Mouse (Mus musculus) heart, adult 2 months (tissue): ENCODE data around the gene Fgfr2. TPM values are rescaled to one million over a fixed set of nuclear protein-coding genes. Genes with fewer than 3 reads are reported as not detected.

Experiments
- DNase-seq, 2 experiments: peaks; one replicate each; pipeline ENCODE4 v3.0.0; 2021
- H3K27ac ChIP-seq: fragments of 200-600 bp; 2 replicates; pipeline ENCODE4 v1.8.1; 2022
- H3K27me3 ChIP-seq: fragments of 200-500 bp; 2 replicates; pipeline ENCODE4 v1.6.1; 2012; ENCODE audit warnings: mild to moderate bottlenecking, low read length, inconsistent platforms, mixed read lengths; ENCODE audit not compliant: control insufficient read depth, insufficient read depth
- H3K36me3 ChIP-seq: fragments of 200-500 bp; 2 replicates; pipeline ENCODE4 v1.6.1; 2012; ENCODE audit warnings: low read length, inconsistent platforms; ENCODE audit not compliant: control insufficient read depth, insufficient read depth
- H3K4me1 ChIP-seq: fragments of 200-500 bp; 2 replicates; pipeline ENCODE4 v1.6.1; 2011; ENCODE audit warnings: low read length; ENCODE audit not compliant: control insufficient read depth, insufficient read depth
- H3K4me3 ChIP-seq: fragments of 200-600 bp; 2 replicates; pipeline ENCODE4 v1.8.1; 2022
- H3K79me2 ChIP-seq: fragments of 200-500 bp; replicated peaks from 2 replicates; pipeline ENCODE4 v1.6.1; 2012; ENCODE audit warnings: mild to moderate bottlenecking, inconsistent platforms, low read length, moderate library complexity, mixed read lengths; ENCODE audit not compliant: control insufficient read depth, insufficient read depth
- H3K9ac ChIP-seq: fragments of 200-500 bp; 2 replicates; pipeline ENCODE4 v1.6.1; 2012; ENCODE audit warnings: low read depth, mild to moderate bottlenecking, control low read depth, inconsistent platforms, low read length, mixed read lengths
- CTCF ChIP-seq: fragments of 200-600 bp; IDR thresholded peaks from 2 replicates; pipeline ENCODE4 v1.8.1; 2022; ENCODE audit warnings: antibody characterized with exemption, mild to moderate bottlenecking, moderate library complexity
- EP300 ChIP-seq: fragments of 200-500 bp; IDR thresholded peaks from 2 replicates; pipeline ENCODE4 v1.6.1; 2011; ENCODE audit warnings: low read depth, low read length, control low read depth; ENCODE audit not compliant: insufficient read depth
- POLR2A ChIP-seq: fragments of 200-500 bp; IDR thresholded peaks from 2 replicates; pipeline ENCODE4 v1.6.1; 2011; ENCODE audit warnings: mild to moderate bottlenecking, low read depth, low read length, control low read depth; ENCODE audit not compliant: insufficient read depth
- WGBS: fragments of 180-500 bp; shearing (Covaris S2); methylation state at CpG from one replicate; pipeline ENCODE4 v1.1.7; 2018; 5-methylcytosine and 5-hydroxymethylcytosine counted together
- intact Hi-C: fragments of 180-260 bp; cut with DNase I; formaldehyde crosslinking; loops from one replicate; pipeline ENCODE4 v1.15.1; 2025
- polyA plus RNA-seq: library from polyadenylated mRNA; depleted of rRNA; stranded (reverse); fragments of >200 nt; gene quantifications from 2 replicates; pipeline ENCODE4 v1.2.3, GENCODE M21; 2012
- total RNA-seq, 2 experiments: library from RNA; stranded (reverse); gene quantifications; 2 replicates each; pipeline ENCODE4 v1.2.3; 2021

Gene Fgfr2
- total and polyA plus RNA-seq, 3 experiments: 1.1 to 2.0 (median 1.3) TPM

DNA sequence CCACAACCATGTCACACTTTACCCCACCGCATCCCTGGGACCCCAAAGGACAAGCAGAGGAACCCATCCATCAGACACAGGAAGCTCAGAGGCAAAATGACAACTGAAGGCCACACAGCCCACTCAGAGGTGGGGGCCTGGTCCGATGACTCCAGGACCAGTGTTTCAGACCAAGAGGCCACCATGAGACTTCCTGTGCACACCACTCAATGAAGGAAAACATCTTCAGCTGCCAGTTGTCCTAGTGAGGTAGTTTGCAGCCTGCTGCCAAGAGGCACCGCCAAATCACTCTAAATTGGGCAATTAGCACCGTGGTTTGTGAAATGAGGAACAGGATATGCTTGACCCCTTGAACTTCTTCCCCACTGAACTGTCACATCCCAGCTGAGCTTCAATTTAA, 764.4 kb downstream of the Fgfr2 start:
- TF ChIP-seq CTCF (no peak), POLR2A (no peak), EP300 (no peak)
- Histone ChIP-seq H3K4me3 (no peak overlapping the region), H3K4me1 (peaks cover 8% of the 10 kb centered on the region), H3K27me3 (no peaks in the 10 kb centered on the region), H3K79me2 (no peaks in the 10 kb centered on the region), H3K9ac (no peak overlapping the region), H3K36me3 (no peaks in the 10 kb centered on the region), H3K27ac (no peak overlapping the region)
- DNase-seq: peak in 1 of 2 experiments; percentile 42
- intact Hi-C loops: no loop called here
- WGBS: 39% methylated on average over 4 of the region's 4 CpGs

DNA sequence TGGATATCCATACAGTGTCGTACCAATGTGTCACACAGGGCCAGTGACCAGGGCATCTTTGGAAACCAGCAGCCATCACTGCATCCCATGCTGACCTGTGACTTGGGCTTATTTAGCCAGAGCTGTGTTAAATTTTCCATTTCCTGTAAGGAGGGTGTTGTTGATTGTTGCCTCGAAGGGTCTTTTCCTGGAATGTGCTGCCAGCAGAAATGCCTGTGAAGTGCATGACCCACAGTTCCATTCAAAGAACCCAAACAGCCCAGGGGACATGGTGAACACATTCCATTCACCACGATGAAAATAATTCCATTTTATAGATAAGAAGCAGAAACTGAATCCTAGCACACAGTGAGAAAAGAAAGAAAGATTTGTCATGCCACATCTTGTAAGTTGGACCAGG, 764.9 kb downstream of the Fgfr2 start:
- WGBS: 31% methylated on average over 3 of the region's 3 CpGs
- no peak overlapping the region for H3K4me3 ChIP-seq
- H3K4me1 ChIP-seq: peaks cover 8% of the 10 kb centered on the region
- no peaks in the 10 kb centered on the region for H3K79me2 ChIP-seq
- no peaks in the 10 kb centered on the region for H3K36me3 ChIP-seq
- no peak overlapping the region for H3K27ac ChIP-seq
- no peak for DNase-seq
- H3K9ac ChIP-seq: no peak overlapping the region
- TF ChIP-seq CTCF (no peak), POLR2A (no peak), EP300 (peak; percentile 57; the same call in 1 of the 2 replicates)
- intact Hi-C loops: no loop called here
- H3K27me3 ChIP-seq: no peaks in the 10 kb centered on the region

DNA sequence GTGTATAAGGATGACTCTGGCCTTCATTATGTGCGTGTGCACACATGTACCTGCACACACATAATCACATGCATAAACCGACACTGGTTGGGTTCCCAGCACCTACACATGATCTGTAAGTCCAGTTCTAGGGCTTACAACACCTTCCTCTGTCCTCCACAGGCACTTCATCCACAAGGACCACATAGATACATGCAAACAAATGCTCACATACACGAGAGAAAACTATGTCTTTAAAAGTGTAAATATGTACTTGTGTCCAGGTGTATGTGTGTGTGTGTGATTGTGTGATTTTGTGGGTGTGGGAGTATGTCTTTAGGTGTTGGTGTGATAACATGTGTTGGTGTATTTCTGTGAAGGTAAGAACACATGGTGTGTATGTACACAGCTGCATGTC, 765.3 kb downstream of the Fgfr2 start:
- H3K36me3 ChIP-seq: no peaks in the 10 kb centered on the region
- no peak overlapping the region for H3K27ac ChIP-seq
- no peak overlapping the region for H3K9ac ChIP-seq
- intact Hi-C loops: no loop called here
- no peaks in the 10 kb centered on the region for H3K27me3 ChIP-seq
- no peak for DNase-seq
- no peaks in the 10 kb centered on the region for H3K79me2 ChIP-seq
- H3K4me3 ChIP-seq: no peak overlapping the region
- TF ChIP-seq EP300 (no peak), CTCF (no peak), POLR2A (no peak)
- peaks cover 8% of the 10 kb centered on the region for H3K4me1 ChIP-seq
- 87% methylated on average over 3 of the region's 3 CpGs for WGBS

DNA sequence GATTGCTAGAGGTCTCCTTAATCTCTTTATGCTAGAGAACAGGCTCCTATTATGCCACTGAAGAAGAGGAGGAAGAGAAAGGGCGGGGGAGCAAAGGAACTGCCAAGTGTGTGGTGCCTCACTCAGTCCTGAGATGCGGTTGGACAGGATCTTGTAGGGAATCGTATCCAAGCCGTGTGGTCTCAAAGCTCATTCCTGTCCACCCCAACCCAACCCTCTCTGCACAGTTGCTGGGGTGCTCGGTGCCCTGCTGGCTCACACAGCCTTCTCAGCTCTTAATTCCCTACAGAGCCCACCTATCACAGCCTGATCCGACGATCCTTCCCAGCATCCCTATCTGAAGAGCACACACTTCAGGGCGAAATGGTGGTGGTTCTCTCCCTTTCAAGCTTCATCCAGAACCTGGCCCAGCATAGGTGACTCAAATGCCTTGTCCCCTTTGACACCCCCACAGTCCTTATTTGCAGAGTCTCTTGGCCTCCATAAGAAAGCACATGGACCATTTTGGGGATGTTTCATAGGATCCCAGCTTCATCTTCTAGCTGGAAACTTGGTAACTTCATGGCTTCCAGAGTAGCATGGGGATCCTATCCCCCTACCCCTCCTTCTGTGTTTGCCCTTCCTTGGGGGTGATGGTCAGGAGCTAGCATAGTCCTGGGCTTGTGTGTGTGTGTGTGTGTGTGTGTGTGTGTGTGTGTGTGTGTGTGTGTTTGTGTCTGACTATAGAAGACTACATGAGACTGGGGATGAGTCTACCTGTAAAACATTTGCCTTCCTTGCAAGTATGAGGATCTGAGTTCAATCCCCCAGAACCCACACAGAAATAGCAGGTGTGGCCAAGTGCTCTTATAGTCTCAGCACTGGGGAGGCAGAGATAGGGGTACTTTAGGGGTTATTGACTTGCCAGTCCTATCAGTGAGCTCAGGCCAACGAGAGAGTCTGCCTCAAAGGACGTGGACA, 766.0 kb downstream of the Fgfr2 start:
- intact Hi-C loops: no loop called here
- no peak overlapping the region for H3K27ac ChIP-seq
- no peaks in the 10 kb centered on the region for H3K36me3 ChIP-seq
- H3K27me3 ChIP-seq: no peaks in the 10 kb centered on the region
- H3K4me1 ChIP-seq: peaks cover 8% of the 10 kb centered on the region
- no peaks in the 10 kb centered on the region for H3K79me2 ChIP-seq
- TF ChIP-seq CTCF (no peak), EP300 (no peak), POLR2A (no peak)
- no peak overlapping the region for H3K4me3 ChIP-seq
- no peak for DNase-seq
- WGBS: 74% methylated on average over 10 of the region's 10 CpGs
- H3K9ac ChIP-seq: no peak overlapping the region

DNA sequence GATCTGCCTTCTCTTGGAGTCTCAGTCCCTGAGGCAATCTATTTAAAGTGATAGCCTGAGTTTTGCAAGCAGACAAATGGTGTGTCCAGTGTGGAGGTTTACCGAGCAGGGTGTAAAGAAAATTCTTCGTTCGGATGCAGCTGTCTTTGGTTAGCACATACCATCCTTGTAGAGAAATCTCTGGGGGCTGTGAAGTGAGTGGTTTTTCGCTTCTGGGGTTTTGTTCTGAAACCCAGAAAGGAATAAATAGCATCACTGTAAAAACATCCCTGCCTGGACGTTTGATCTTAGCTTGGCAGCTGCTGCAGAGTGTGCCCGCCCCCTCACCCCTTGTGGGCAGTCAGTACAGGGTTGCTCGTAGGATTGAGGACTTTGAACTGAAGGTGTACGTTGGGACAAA, 767.0 kb downstream of the Fgfr2 start:
- DNase-seq: no peak
- no peak for TF ChIP-seq CTCF
- no peak for TF ChIP-seq EP300
- TF ChIP-seq POLR2A: no peak
- H3K36me3 ChIP-seq: no peaks in the 10 kb centered on the region
- intact Hi-C loops: no loop called here
- H3K79me2 ChIP-seq: no peaks in the 10 kb centered on the region
- H3K27me3 ChIP-seq: no peaks in the 10 kb centered on the region
- H3K4me1 ChIP-seq: peaks cover 8% of the 10 kb centered on the region
- WGBS: 53% methylated on average over 8 of the region's 8 CpGs
- no peak overlapping the region for H3K9ac ChIP-seq
- H3K27ac ChIP-seq: no peak overlapping the region
- no peak overlapping the region for H3K4me3 ChIP-seq

DNA sequence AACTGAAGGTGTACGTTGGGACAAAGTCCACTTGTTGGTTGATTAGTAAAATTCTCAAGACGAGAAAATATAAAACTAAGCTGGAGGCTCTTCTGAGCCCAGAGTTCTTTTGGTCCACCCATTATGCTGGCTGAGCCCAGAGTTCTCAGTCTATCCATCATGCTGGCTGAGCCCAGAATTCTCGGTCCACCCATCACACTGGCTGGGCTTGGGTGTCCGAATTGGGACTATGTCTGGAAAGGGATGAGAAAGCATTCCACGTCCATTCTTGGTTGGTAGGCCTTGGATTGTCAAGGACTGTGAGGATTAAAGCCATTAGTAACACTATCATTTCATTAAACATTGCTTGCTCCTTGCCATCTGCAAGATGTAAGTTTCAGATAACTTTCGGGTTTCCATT, 767.4 kb downstream of the Fgfr2 start:
- TF ChIP-seq EP300: no peak
- no peak for TF ChIP-seq POLR2A
- TF ChIP-seq CTCF: no peak
- Histone ChIP-seq H3K9ac (no peak overlapping the region), H3K27me3 (no peaks in the 10 kb centered on the region), H3K27ac (no peak overlapping the region), H3K4me1 (peaks cover 8% of the 10 kb centered on the region), H3K36me3 (no peaks in the 10 kb centered on the region), H3K79me2 (no peaks in the 10 kb centered on the region), H3K4me3 (no peak overlapping the region)
- DNase-seq: no peak
- WGBS: 79% methylated on average over 6 of the region's 6 CpGs
- intact Hi-C loops: no loop called here
